Mouse (Mus musculus) megakaryocyte-erythroid progenitor cell, adult 5-6 weeks (primary cell): ENCODE data around the gene Dmrta2. TPM values are rescaled to one million over a fixed set of nuclear protein-coding genes. Genes with fewer than 3 reads are reported as not detected.
A peak's percentile ranks its signal among the peaks of the same experiment; 100 is the strongest.

Experiments
- ATAC-seq: replicated peaks from 2 replicates; pipeline ENCODE4 v1.8.0; 2016; ENCODE audit warnings: mild to moderate bottlenecking, inconsistent platforms; ENCODE audit not compliant: severe bottlenecking, poor library complexity, low FRiP score, low TSS enrichment
- total RNA-seq, 2 experiments: library from RNA; stranded (forward) in 1 of 2; stranded (reverse) in 1 of 2; fragments of 200-1000, 215-1000 nt in 1 of 2; fragments of >200 nt in 1 of 2; fragmentation: Nextera tagmentation in 1 of 2; gene quantifications; 2 replicates each; pipeline ENCODE4 v1.2.3; 2014 to 2017

The Dmrta2 gene
- total RNA-seq, 2 experiments from 2014 or later: not detected

GRCm38 (mm10) chr4:109978068-109978857, 410 bp downstream of the Dmrta2 start:
- no peak for ATAC-seq

DNA sequence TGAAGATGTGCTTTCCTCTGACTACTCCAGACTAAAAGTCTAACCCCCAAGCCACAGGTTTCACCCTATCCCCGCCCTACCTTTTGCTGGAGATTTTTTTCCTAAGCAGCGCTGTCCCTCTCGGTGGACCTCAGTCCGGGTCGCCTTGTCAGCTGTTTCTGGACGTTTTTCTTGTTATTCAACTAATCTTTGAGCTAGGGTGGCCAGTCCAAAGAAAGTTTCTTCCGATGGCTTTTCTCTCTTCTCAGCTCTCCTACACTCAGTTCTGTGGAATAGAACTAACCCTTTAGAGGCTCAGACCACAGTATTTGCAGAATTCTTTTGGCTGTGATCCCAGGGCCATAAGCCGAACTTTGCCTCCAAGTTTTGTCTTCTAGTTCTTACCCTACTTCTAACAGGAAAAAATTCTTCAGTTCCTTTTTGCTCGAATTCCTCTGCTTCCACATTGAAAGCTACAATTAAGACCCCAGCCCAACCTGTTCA, 1.0 kb downstream of the Dmrta2 start:
- no peak for ATAC-seq

- no peak for ATAC-seq
Observed at GRCm38 (mm10) chr4:109979461-109980320, 1.8 kb downstream of the Dmrta2 start.

DNA sequence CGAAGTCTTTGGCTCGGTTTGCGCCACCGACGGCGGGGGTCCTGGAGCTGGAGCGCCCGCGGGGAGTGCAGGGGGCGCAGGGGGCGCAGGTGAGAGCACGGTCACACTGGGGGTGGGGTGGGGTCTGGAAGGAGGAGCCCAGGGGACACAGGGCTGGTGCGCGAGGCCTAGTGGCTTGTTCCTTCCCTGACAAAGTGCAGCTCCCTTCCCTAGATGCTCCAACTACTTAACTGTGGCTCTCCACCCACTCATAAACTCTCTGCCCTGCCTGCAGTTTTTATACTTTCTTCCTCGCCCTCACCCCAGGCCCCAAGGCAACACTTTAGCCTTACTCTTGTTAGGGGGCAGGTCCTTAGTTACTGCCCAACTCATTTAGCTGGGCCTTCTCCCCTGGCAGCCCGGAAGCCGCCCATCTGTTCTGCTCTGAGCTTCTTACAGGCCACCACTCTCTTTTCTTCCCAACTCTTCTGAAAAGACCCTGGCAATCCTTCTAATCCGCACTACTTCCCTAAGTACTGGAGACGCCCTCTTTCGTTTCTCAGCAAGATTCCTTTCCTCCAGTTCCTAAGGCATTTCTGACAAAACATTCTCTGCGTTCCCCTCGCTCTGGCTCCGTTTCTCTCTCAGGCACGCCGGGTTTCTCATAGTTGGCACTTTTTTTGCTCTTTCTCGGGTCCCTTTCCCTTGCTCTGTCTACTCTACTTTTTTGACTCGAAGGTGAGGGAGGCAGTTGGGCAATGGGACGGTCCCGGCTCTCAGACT, 2.6 kb downstream of the Dmrta2 start:
- no peak for ATAC-seq

GRCm38 (mm10) chr4:109981083-109981870, 3.4 kb downstream of the Dmrta2 start:
- ATAC-seq: no peak

DNA sequence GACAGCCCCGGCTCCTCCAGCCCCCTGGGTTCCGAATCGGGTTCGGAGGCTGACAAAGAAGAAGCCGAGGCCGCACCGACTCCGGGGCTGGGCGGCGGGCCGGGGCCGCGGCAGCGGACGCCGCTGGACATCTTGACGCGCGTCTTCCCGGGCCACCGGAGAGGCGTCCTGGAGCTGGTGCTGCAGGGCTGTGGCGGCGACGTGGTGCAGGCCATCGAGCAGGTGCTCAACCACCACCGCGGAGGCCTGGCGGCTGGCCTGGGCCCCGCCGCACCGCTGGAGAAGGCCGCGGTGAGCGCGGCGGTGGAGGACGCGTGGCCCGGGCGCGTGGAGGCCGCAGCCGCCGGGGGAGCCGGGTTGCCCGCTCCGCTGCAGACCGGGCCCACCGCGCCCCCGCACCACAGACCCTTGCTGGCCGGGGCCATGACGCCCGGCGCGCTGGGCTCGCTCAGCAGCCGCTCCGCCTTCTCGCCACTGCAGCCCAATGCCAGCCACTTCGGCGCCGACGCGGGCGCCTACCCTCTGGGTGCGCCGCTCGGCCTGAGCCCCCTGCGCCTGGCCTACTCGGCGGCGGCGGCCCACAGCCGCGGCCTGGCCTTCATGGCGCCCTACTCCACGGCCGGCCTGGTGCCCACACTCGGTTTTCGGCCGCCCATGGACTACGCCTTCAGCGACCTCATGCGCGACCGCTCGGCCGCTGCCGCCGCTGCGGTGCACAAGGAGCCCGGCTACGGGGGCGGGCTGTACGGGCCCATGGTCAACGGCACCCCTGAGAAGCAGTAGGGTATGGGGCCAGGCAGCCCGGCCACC, 4.2 kb downstream of the Dmrta2 start:
- no peak for ATAC-seq

DNA sequence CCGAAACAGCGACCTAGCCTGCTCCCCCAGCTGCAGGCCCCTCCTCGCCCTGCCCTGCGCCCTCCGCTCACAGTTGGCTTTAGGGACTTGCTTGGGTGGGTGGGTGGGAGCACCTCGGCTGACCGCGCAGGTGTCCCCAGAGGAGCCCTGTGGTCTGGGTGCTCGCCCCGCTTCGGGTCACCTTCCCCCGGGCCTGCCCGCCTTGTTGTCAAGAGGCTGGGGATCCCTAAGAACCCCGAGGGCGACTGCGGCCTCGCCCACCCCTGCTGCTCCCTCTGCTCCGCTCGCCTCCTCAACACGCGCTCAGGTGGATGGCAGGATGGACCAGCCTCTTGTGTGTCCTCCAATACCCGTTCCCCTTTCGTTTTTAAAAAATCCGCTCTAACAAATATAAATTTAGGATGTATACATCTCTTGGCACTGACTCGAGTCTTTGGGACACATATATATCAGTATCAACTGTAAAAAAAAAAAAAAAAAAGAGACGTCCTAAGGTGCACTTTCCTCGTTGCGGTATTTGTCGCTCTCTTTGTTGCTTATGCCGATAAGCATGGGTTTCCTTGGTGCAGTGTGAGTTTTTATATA, 4.9 kb downstream of the Dmrta2 start:
- ATAC-seq: no peak

- no peak for ATAC-seq
Observed at GRCm38 (mm10) chr4:109983281-109984001, 5.6 kb downstream of the Dmrta2 start.

- ATAC-seq: no peak
Observed at GRCm38 (mm10) chr4:109984011-109984411, 6.2 kb downstream of the Dmrta2 start.

GRCm38 (mm10) chr4:109984496-109985423, 6.9 kb downstream of the Dmrta2 start:
- ATAC-seq: 0 out of 2 replicates have a peak, but pooled peaks have one; percentile 6

DNA sequence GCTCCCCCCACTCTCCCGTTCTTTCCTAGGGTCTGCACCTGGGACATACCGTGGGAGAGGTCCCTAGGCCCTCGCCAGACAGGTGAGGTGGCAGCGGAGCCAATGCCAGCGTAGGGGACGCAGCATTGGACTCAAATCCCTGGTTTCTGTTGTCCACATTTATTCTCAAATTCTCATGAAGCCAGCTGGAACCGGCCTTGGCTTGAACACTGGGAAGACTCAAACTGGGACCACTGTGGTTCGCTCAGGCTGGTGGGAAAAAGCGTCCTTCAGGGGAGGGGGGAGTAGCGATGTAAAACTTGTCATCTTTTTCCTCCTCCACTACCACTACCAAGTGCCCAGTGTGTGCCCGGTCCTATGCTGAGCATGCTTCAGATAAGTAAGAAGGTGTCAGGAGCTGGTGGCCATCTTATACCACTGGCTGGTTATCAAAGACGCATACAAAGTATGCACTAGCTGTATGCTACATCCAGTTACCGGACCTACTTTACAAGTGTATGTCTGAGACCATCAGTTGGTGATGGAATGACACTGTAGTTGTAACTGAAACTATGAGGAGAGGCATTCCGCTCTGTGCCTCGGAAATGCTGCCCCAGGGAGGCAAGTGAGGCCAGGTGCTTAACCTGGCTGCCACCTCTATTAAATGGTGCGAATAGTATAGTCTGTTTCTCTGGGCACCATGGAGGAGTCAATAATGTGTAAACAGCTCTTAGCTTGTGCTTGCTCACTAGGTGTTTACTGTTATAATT, 7.7 kb downstream of the Dmrta2 start:
- no peak for ATAC-seq

DNA sequence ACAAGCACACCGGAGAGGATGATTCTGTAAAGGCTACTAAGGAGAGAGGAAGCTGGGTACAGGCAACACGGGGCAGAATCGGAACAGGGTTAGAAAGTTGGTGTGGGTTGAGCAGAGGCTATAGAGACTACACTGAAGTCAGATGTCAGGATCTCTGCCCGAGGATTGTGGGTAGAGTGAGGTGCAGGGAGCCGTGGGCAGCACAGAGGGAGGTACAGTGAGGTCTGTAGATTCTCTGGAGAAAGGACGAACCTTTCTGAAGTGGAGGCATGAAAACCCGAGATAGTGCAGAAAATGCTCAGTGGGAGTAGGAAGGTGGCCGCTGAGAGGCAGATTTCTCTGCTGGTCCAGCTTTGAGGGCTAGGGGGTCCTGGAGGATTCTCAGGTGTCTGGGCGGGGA, 8.4 kb downstream of the Dmrta2 start:
- ATAC-seq: no peak

- ATAC-seq: no peak
Observed at GRCm38 (mm10) chr4:109986748-109987355, 9.0 kb downstream of the Dmrta2 start.

DNA sequence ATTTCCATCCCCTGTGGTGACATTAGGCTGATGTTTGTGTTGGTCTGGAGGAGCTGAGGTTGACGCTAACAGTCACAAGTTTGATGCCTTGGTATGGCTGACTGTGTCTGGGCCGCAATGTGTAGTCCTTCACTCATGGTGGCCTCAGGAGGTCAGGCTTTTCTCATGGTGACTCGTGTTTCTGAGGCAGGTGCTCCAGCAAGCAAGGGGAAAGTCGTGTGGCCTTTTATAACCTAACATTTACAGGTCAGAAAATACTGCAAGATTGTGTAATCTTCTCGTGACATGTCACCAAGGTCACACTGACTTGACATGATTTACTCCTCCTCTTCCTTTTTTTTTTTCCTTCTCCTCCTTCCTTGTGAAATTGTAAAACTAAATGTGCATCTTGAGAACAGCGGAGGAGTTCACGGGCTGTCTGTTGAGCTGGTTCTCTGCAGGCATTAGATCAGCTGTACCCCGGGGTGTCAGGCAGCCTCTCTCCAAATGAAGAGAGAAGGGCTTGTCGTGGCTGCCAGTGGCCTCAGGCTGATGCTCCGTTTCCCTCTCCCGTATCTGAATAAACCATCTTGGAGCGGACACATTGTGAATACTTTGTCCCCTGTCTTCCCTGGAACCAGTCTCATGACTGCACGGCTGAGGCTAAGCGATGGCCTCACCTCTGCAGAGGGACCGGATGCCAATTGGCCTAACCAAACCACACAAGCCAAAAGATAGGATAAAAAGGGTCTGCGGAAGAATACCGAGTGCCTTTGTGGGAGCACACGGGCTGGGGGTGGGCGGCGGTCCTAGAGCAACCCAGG, 9.9 kb downstream of the Dmrta2 start:
- no peak for ATAC-seq
